Mouse (Mus musculus) heart, adult 9 months (tissue): ENCODE measurements around the gene Smco3.
A peak's percentile ranks its signal among the peaks of the same experiment; 100 is the strongest.
"Not testable (repeated sequence)": the region's sequence is repeated elsewhere in the genome, so short reads cannot be mapped to it uniquely, and the experiment has no call there.

Experiments used
- DNase-seq, 2 experiments: peaks; one replicate each; pipeline ENCODE4 v3.0.0; 2022; ENCODE audit warnings: low spot score in 2 of 2

The Smco3 gene

GRCm38 (mm10) chr6:136806819-136807218, 28.4 kb downstream of the Smco3 start:
- DNase-seq: no peak

- DNase-seq: no peak
Measured at GRCm38 (mm10) chr6:136805409-136805775, 29.9 kb downstream of the Smco3 start.

- DNase-seq: no peak
Measured at GRCm38 (mm10) chr6:136804705-136805408, 30.4 kb downstream of the Smco3 start.

GRCm38 (mm10) chr6:136803739-136804633, 31.3 kb downstream of the Smco3 start, which contains the start of gene Hist4h4:
Hist4h4 (minus strand) TSS chr6:136804415.
- peak; percentile 93 to 97 for DNase-seq

- DNase-seq: no peak
Measured at GRCm38 (mm10) chr6:136803093-136803738, 32.0 kb downstream of the Smco3 start.

GRCm38 (mm10) chr6:136801274-136801673, 34.0 kb downstream of the Smco3 start:
- DNase-seq: no peak

GRCm38 (mm10) chr6:136800710-136801109, 34.5 kb downstream of the Smco3 start:
- DNase-seq: no peak

- DNase-seq: not testable (repeated sequence)
Measured at GRCm38 (mm10) chr6:136797874-136798693, 37.2 kb downstream of the Smco3 start.

- no peak for DNase-seq
Measured at GRCm38 (mm10) chr6:136795850-136796249, 39.4 kb downstream of the Smco3 start.

GRCm38 (mm10) chr6:136795110-136795509, 40.1 kb downstream of the Smco3 start:
- no peak for DNase-seq

- no peak for DNase-seq
Measured at GRCm38 (mm10) chr6:136793831-136794525, 41.3 kb downstream of the Smco3 start.

GRCm38 (mm10) chr6:136792884-136793758, 42.1 kb downstream of the Smco3 start:
- no peak for DNase-seq

- peak; percentile 81 to 86 for DNase-seq
Measured at GRCm38 (mm10) chr6:136789391-136789971, 45.8 kb downstream of the Smco3 start.

- no peak for DNase-seq
Measured at GRCm38 (mm10) chr6:136782761-136783160, 52.5 kb downstream of the Smco3 start.

- no peak for DNase-seq
Measured at GRCm38 (mm10) chr6:136782146-136782545, 53.1 kb downstream of the Smco3 start.

GRCm38 (mm10) chr6:136781377-136781986, 53.8 kb downstream of the Smco3 start, which contains the start of gene Gucy2c:
Gucy2c (minus strand) TSS chr6:136781765.
- no peak for DNase-seq
